Mouse (Mus musculus) liver, embryonic 14.5 days (tissue): ENCODE results near the gene Ncam1.

Experiments used
- CTCF ChIP-seq: IDR thresholded peaks from 2 replicates; pipeline ENCODE4 v1.5.1; 2016; ENCODE audit warnings: antibody characterized with exemption, low read depth, control low read depth
- EP300 ChIP-seq: IDR thresholded peaks from 2 replicates; pipeline ENCODE4 v1.6.1; 2016; ENCODE audit warnings: antibody characterized with exemption, low read depth

- TF ChIP-seq EP300 (no peak), CTCF (no peak)
Observed at GRCm38 (mm10) chr9:49683566-49684273, 115.0 kb downstream of the Ncam1 start.
